Mouse (Mus musculus): Measurements from ENCODE around the gene Snapc4. TPM values are rescaled to one million over a fixed set of nuclear protein-coding genes. Genes with fewer than 3 reads are reported as not detected.

The Snapc4 gene
- polyA plus RNA-seq (2015; fragmentation: Nextera tagmentation; extraction: Ambion mirVana): 10.5 and 12.6 TPM in 2 replicates

GRCm38 (mm10) chr2:26380131-26380771, at the start of gene Snapc4:
TSS of gene Snapc4 (minus strand) at chr2:26380653.
- H3K9ac ChIP-seq: peak within 1 kb of the TSS; percentile 84
- peak within 1 kb of the TSS; percentile 89 for H3K4me3 ChIP-seq (replicated peaks)
- under 1% methylated on average over 38 of the region's 38 CpGs for WGBS (ENCODE audit: insufficient replicate concordance)
- no peaks in the 10 kb centered on the region for H3K27me3 ChIP-seq
- peak; percentile 92 for ATAC-seq (ENCODE audit: low read depth)
- peaks cover 70% of the 10 kb centered on the region for H3K36me3 ChIP-seq
- DNase-seq: peak; percentile 78
- H3K4me2 ChIP-seq: peak within 1 kb of the TSS; percentile 91
- H3K27ac ChIP-seq: peak within 1 kb of the TSS; percentile 50
- no peaks in the 10 kb centered on the region for H3K9me3 ChIP-seq (replicated peaks)
- H3K4me1 ChIP-seq (replicated peaks): peaks cover 15% of the 10 kb centered on the region

GRCm38 (mm10) chr2:26429851-26430250, 49.4 kb upstream of the Snapc4 start:
- H3K27me3 ChIP-seq: no peaks in the 10 kb centered on the region
- H3K4me1 ChIP-seq (replicated peaks): no peaks in the 10 kb centered on the region
- no peak for DNase-seq
- H3K4me2 ChIP-seq: no peak overlapping the region
- no peaks in the 10 kb centered on the region for H3K9me3 ChIP-seq (replicated peaks)
- 88% methylated on average over 5 of the region's 5 CpGs for WGBS (ENCODE audit: insufficient replicate concordance)
- H3K4me3 ChIP-seq (replicated peaks): no peak overlapping the region
- no peak for ATAC-seq (ENCODE audit: low read depth)
- no peak overlapping the region for H3K27ac ChIP-seq
- peaks cover 96% of the 10 kb centered on the region for H3K36me3 ChIP-seq
- no peak overlapping the region for H3K9ac ChIP-seq

- DNase-seq (no peak), ATAC-seq (ENCODE audit: low read depth) (no peak)
- H3K4me1 ChIP-seq (replicated peaks): no peaks in the 10 kb centered on the region
- no peak overlapping the region for H3K4me2 ChIP-seq
- H3K27ac ChIP-seq: no peak overlapping the region
- H3K9ac ChIP-seq: no peak overlapping the region
- 75% methylated on average over 2 of the region's 2 CpGs for WGBS (ENCODE audit: insufficient replicate concordance)
- no peaks in the 10 kb centered on the region for H3K9me3 ChIP-seq (replicated peaks)
- no peak overlapping the region for H3K4me3 ChIP-seq (replicated peaks)
- H3K36me3 ChIP-seq: peaks cover 95% of the 10 kb centered on the region
- no peaks in the 10 kb centered on the region for H3K27me3 ChIP-seq
Observed at GRCm38 (mm10) chr2:26424541-26424940, 44.1 kb upstream of the Snapc4 start.

DNA sequence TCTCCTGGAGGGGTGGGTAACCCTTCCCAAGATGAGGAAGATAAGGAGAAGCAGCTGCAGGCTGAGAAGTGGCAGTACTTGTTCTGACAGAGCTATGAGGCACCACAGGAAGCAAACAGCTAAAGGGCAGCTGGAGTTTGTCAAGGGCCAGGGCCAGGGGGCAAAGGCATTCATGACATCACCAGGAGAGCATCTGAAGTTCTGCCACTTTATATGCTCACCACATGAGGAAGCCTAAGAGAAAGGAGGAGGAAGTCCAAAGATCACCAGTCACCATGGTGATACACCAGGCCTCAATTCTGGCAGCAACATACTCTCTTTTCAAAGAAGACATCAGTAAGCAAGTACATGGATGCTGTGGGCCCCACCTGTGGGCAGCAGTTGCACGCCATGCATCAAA, 42.6 kb upstream of the Snapc4 start:
- 0 out of 2 replicates have a peak, but pooled peaks cover under 1% of the 10 kb centered on the region for H3K4me1 ChIP-seq (replicated peaks)
- no peak overlapping the region for H3K4me3 ChIP-seq (replicated peaks)
- ATAC-seq (ENCODE audit: low read depth): no peak
- DNase-seq: no peak
- no peak overlapping the region for H3K9ac ChIP-seq
- H3K4me2 ChIP-seq: no peak overlapping the region
- H3K27me3 ChIP-seq: no peaks in the 10 kb centered on the region
- peaks cover 94% of the 10 kb centered on the region for H3K36me3 ChIP-seq
- H3K27ac ChIP-seq: no peak overlapping the region
- 81% methylated on average over 1 of the region's 1 CpGs for WGBS (ENCODE audit: insufficient replicate concordance)
- H3K9me3 ChIP-seq (replicated peaks): no peaks in the 10 kb centered on the region

- peaks cover 92% of the 10 kb centered on the region for H3K36me3 ChIP-seq
- H3K4me3 ChIP-seq (replicated peaks): no peak overlapping the region
- no peak overlapping the region for H3K4me2 ChIP-seq
- H3K27ac ChIP-seq: no peak overlapping the region
- H3K9ac ChIP-seq: no peak overlapping the region
- peaks cover 11% of the 10 kb centered on the region for H3K4me1 ChIP-seq (replicated peaks)
- no peak for DNase-seq
- H3K9me3 ChIP-seq (replicated peaks): no peaks in the 10 kb centered on the region
- H3K27me3 ChIP-seq: no peaks in the 10 kb centered on the region
- WGBS (ENCODE audit: insufficient replicate concordance): 84% methylated on average over 2 of the region's 2 CpGs
- ATAC-seq (ENCODE audit: low read depth): no peak
Observed at GRCm38 (mm10) chr2:26421969-26422368, 41.5 kb upstream of the Snapc4 start.

GRCm38 (mm10) chr2:26418120-26418519, 37.7 kb upstream of the Snapc4 start:
- H3K27ac ChIP-seq: peak overlapping the region; percentile 7; the same call in 1 of the 2 replicates
- no peak for DNase-seq
- no peak for ATAC-seq (ENCODE audit: low read depth)
- H3K4me3 ChIP-seq (replicated peaks): no peak overlapping the region
- H3K9ac ChIP-seq: no peak overlapping the region
- no peaks in the 10 kb centered on the region for H3K27me3 ChIP-seq
- peaks cover 17% of the 10 kb centered on the region for H3K4me1 ChIP-seq (replicated peaks)
- H3K36me3 ChIP-seq: peaks cover 93% of the 10 kb centered on the region
- no peaks in the 10 kb centered on the region for H3K9me3 ChIP-seq (replicated peaks)
- H3K4me2 ChIP-seq: no peak overlapping the region
- WGBS (ENCODE audit: insufficient replicate concordance): 67% methylated on average over 1 of the region's 1 CpGs

GRCm38 (mm10) chr2:26417066-26417465, 36.6 kb upstream of the Snapc4 start:
- no peak overlapping the region for H3K4me2 ChIP-seq
- no peak overlapping the region; the same call in 1 of the 2 replicates for H3K27ac ChIP-seq
- H3K36me3 ChIP-seq: peaks cover 93% of the 10 kb centered on the region
- no peaks in the 10 kb centered on the region for H3K27me3 ChIP-seq
- H3K4me3 ChIP-seq (replicated peaks): no peak overlapping the region
- peaks cover 17% of the 10 kb centered on the region for H3K4me1 ChIP-seq (replicated peaks)
- H3K9ac ChIP-seq: no peak overlapping the region
- DNase-seq: no peak
- peak; percentile 66 for ATAC-seq (ENCODE audit: low read depth)
- no peaks in the 10 kb centered on the region for H3K9me3 ChIP-seq (replicated peaks)

DNA sequence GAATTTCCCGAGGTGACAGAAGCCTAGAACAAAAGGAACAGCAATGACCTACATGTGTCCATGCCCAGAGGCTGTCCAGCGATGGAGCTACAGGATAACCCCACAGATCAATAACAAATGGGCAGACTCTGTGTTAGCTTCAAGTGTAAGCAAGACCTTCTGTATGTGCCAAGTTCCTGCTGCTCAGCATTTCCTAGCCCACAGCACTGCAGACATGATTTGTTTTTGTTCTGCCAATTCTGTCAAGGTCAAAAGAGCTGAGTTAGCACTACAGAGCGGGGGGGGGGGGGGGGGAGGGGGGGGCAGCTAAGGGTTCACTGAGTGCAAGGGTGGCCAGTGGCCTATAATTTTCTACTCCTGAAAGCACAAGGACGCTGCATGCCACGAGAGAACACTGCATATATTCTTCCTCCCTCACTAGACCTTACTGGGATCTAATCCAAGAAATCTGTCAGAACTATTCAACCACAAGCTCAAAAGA, 30.5 kb upstream of the Snapc4 start:
- Histone ChIP-seq H3K27me3 (no peaks in the 10 kb centered on the region), H3K9me3 (replicated peaks) (no peaks in the 10 kb centered on the region), H3K27ac (no peak overlapping the region), H3K36me3 (peaks cover 59% of the 10 kb centered on the region), H3K4me1 (replicated peaks) (peaks cover 39% of the 10 kb centered on the region), H3K9ac (no peak overlapping the region), H3K4me2 (no peak overlapping the region), H3K4me3 (replicated peaks) (no peak overlapping the region)
- ATAC-seq (ENCODE audit: low read depth): no peak
- DNase-seq: no peak
- 81% methylated on average over 4 of the region's 5 CpGs for whole genome bisulfite sequencing (ENCODE audit: insufficient replicate concordance)

DNA sequence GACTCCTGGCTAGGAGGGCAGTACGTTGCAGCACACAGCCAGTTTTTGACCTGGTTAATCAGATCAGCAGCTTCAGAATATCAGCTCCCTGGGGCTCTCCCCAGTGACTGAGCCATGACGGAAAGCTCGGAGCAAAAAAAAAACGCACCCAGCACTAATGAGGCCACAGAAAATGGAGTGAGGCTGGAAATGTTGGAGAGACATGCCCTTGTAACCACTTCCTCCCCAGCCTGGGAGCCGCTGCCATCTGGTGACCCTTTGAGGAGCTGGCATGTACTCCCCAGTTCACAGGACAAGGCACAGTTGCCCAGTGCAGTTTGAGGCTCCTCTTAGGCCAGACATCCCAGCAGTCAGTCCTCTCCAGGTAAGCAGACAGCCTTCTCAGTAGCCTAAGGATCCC, 29.6 kb upstream of the Snapc4 start:
- Histone ChIP-seq H3K9me3 (replicated peaks) (no peaks in the 10 kb centered on the region), H3K36me3 (peaks cover 50% of the 10 kb centered on the region), H3K4me1 (replicated peaks) (peaks cover 46% of the 10 kb centered on the region), H3K9ac (0 out of 2 replicates have a peak overlapping the region, but pooled peaks have one; percentile 7), H3K4me3 (replicated peaks) (no peak overlapping the region), H3K27me3 (no peaks in the 10 kb centered on the region), H3K4me2 (no peak overlapping the region), H3K27ac (peak overlapping the region; percentile 30)
- DNase-seq: no peak
- no peak for ATAC-seq (ENCODE audit: low read depth)
- 69% methylated on average over 5 of the region's 5 CpGs for WGBS (ENCODE audit: insufficient replicate concordance)

- peaks cover 52% of the 10 kb centered on the region for H3K4me1 ChIP-seq (replicated peaks)
- no peaks in the 10 kb centered on the region for H3K9me3 ChIP-seq (replicated peaks)
- ATAC-seq (ENCODE audit: low read depth) (no peak), DNase-seq (no peak)
- H3K36me3 ChIP-seq: peaks cover 44% of the 10 kb centered on the region
- peak overlapping the region; percentile 58; the same call in 1 of the 2 replicates for H3K27ac ChIP-seq
- WGBS (ENCODE audit: insufficient replicate concordance): 55% methylated on average over 3 of the region's 3 CpGs
- H3K4me3 ChIP-seq (replicated peaks): peak overlapping the region; percentile 91
- peak overlapping the region; percentile 59 for H3K9ac ChIP-seq
- H3K27me3 ChIP-seq: no peaks in the 10 kb centered on the region
- peak overlapping the region; percentile 92 for H3K4me2 ChIP-seq
Observed at GRCm38 (mm10) chr2:26409362-26409761, 28.9 kb upstream of the Snapc4 start.

GRCm38 (mm10) chr2:26408515-26409356, 28.3 kb upstream of the Snapc4 start, which contains the start of gene Inpp5e:
TSS of gene Inpp5e (minus strand) at chr2:26409203.
- Histone ChIP-seq H3K9me3 (replicated peaks) (no peaks in the 10 kb centered on the region), H3K4me3 (replicated peaks) (peak within 1 kb of the TSS; percentile 91), H3K4me1 (replicated peaks) (peaks cover 52% of the 10 kb centered on the region), H3K36me3 (peaks cover 38% of the 10 kb centered on the region), H3K27ac (peak within 1 kb of the TSS; percentile 81), H3K9ac (peak within 1 kb of the TSS; percentile 94), H3K27me3 (no peaks in the 10 kb centered on the region), H3K4me2 (peak within 1 kb of the TSS; percentile 92)
- peak; percentile 96 for DNase-seq
- peak; percentile 94 for ATAC-seq (ENCODE audit: low read depth)
- WGBS (ENCODE audit: insufficient replicate concordance): under 1% methylated on average over 57 of the region's 57 CpGs

All from liver, embryonic 13.5 days (tissue).